Comparison of ENCODE assay signal across 8 mouse cellular contexts in genomic region chr2:129514923-129515920, GRCm38 (mm10). TPM values are rescaled to one million over a fixed set of nuclear protein-coding genes. Genes with fewer than 3 reads are reported as not detected.
DNase-seq lines count a peak whose midpoint lies in the region; ATAC-seq and TF ChIP-seq lines count a peak whose summit lies in the region.

No protein-coding gene starts in this region.

- H3K4me3 ChIP-seq in limb, embryonic 14.5 days (replicated peaks; ENCODE audit: low read length): no peak overlapping the region
- no peak overlapping the region for H3K4me3 ChIP-seq in hindbrain, embryonic 11.5 days (ENCODE audit: low read depth, low read length)

- no peaks in the 10 kb centered on the region for H3K9me3 ChIP-seq in limb, embryonic 14.5 days (ENCODE audit: control insufficient read depth, low read length)
- H3K9me3 ChIP-seq in hindbrain, embryonic 11.5 days (ENCODE audit: control insufficient read depth, low read length): no peaks in the 10 kb centered on the region

- 0 out of 2 replicates have a peak overlapping the region, but pooled peaks have one; percentile 3 for H3K4me2 ChIP-seq in limb, embryonic 14.5 days (replicated peaks; ENCODE audit: low read depth, low read length, severe bottlenecking)
- no peak overlapping the region for H3K4me2 ChIP-seq in hindbrain, embryonic 11.5 days (replicated peaks; ENCODE audit: low read depth, low read length)

- H3K36me3 ChIP-seq in limb, embryonic 14.5 days (ENCODE audit: control insufficient read depth, insufficient read depth, low read length): no peaks in the 10 kb centered on the region
- H3K36me3 ChIP-seq in hindbrain, embryonic 11.5 days (ENCODE audit: control insufficient read depth, insufficient read depth, low read length): no peaks in the 10 kb centered on the region

- no peak overlapping the region for H3K9ac ChIP-seq in limb, embryonic 14.5 days (ENCODE audit: low read depth, low read length, severe bottlenecking)
- H3K9ac ChIP-seq in hindbrain, embryonic 11.5 days (ENCODE audit: low read depth, low read length): no peak overlapping the region

- no peaks in the 10 kb centered on the region for H3K27me3 ChIP-seq in limb, embryonic 14.5 days (ENCODE audit: control insufficient read depth, insufficient read depth, low read length)
- H3K27me3 ChIP-seq in hindbrain, embryonic 11.5 days (ENCODE audit: control insufficient read depth, insufficient read depth, low read length): 0 out of 2 replicates have a peak, but pooled peaks cover 2% of the 10 kb centered on the region

- peak; percentile 12 to 70 for DNase-seq in adrenal gland, adult (ENCODE audit: inconsistent age in 2 of 2, low spot score in 1 of 2)
- no peak for DNase-seq in adrenal gland, postnatal 25 days
- DNase-seq in layer of hippocampus, adult 11-12 months (ENCODE audit: low spot score): peak; percentile 50
- DNase-seq in layer of hippocampus, adult 18-20 months (ENCODE audit: low spot score in 2 of 2): no peak
- DNase-seq in limb, embryonic 14.5 days (ENCODE audit: low spot score): no peak
- no peak for DNase-seq in gastrocnemius, adult 18-20 months (ENCODE audit: low spot score)
- DNase-seq in hindbrain, embryonic 11.5 days (ENCODE audit: low spot score): no peak

- H3K4me1 ChIP-seq in limb, embryonic 14.5 days (ENCODE audit: control insufficient read depth, insufficient read depth, low read length): peaks cover 7% of the 10 kb centered on the region; the same call in 1 of the 2 replicates
- no peaks in the 10 kb centered on the region for H3K4me1 ChIP-seq in hindbrain, embryonic 11.5 days (replicated peaks; ENCODE audit: control insufficient read depth, insufficient read depth, low read length)

- no peak for ATAC-seq in limb, embryonic 14.5 days (ENCODE audit: low FRiP score, low read depth)
- ATAC-seq in neutrophil, adult 5-6 weeks (ENCODE audit: extremely low read depth, insufficient number of reproducible peaks, low FRiP score, poor library complexity, severe bottlenecking): peak; percentile 94
- no peak for ATAC-seq in hindbrain, embryonic 11.5 days (ENCODE audit: low FRiP score)

- no peak for TF ChIP-seq POLR2A in limb, embryonic 14.5 days (IDR thresholded peaks at IDR 0.05; ENCODE audit: borderline replicate concordance, extremely low read depth, insufficient read depth, insufficient read length)

- no peak overlapping the region for H3K27ac ChIP-seq in limb, embryonic 14.5 days (replicated peaks; ENCODE audit: low read depth, low read length)
- no peak overlapping the region for H3K27ac ChIP-seq in hindbrain, embryonic 11.5 days (ENCODE audit: low read depth, low read length)

- WGBS in limb, embryonic 14.5 days: 57% methylated on average over 16 of the region's 16 CpGs
- 52% methylated on average over 16 of the region's 16 CpGs for WGBS in hindbrain, embryonic 11.5 days

RNA-seq across cellular contexts. Expression of gene F830045P16Rik, which starts 21.2 kb away (rescaled TPM):
- not detected in 2 replicates for total RNA-seq in adrenal gland, postnatal 25 days (2021)
- under 1 TPM; 0.22 to 0.43 TPM for total RNA-seq in layer of hippocampus, adult 18-20 months (2021)
- polyA plus RNA-seq in limb, embryonic 14.5 days (2012; rRNA removed): 0.22 and 0.34 TPM in 2 replicates
- 0.22 and 0.23 TPM in 2 replicates for polyA plus RNA-seq in limb, embryonic 14.5 days (2014; fragmentation: Nextera tagmentation; extraction: Ambion mirVana)
- 0.35 TPM in 1 of 2 replicates, not detected in the other for total RNA-seq in neutrophil, adult 5-6 weeks (2017)
- total RNA-seq in gastrocnemius, adult 18-20 months (2021): not detected
- not detected in 2 replicates for polyA plus RNA-seq in hindbrain, embryonic 11.5 days (2014; fragmentation: Nextera tagmentation; extraction: Ambion mirVana)

Comparison
In these comparisons a context has a peak if more than half of its experiments do, and no peak if none do; other contexts are left out.
1. DNase-seq: peak in adrenal gland, adult (2 of 2) and layer of hippocampus, adult 11-12 months (single experiment); none in adrenal gland, postnatal 25 days (single experiment), layer of hippocampus, adult 18-20 months (0 of 2), limb, embryonic 14.5 days (single experiment), gastrocnemius, adult 18-20 months (single experiment) and hindbrain, embryonic 11.5 days (single experiment).